Mouse (Mus musculus): ENCODE data around the gene Arpp19. TPM values are rescaled to one million over a fixed set of nuclear protein-coding genes. Genes with fewer than 3 reads are reported as not detected.

Gene Arpp19
- polyA plus RNA-seq, 1 experiment from 2014 or later = 265 TPM

GRCm38 (mm10) chr9:75071029-75071705, 33.8 kb downstream of the Arpp19 start:
- H3K4me1 ChIP-seq (replicated peaks) = peaks cover 6% of the 10 kb centered on the region
- H3K9me3 ChIP-seq (replicated peaks) = no peaks in the 10 kb centered on the region
- under 1% methylated on average over 91 of the region's 92 CpGs for WGBS
- peak overlapping the region; percentile 65 for H3K4me3 ChIP-seq
- no peaks in the 10 kb centered on the region for H3K36me3 ChIP-seq
- peak overlapping the region; percentile 81 for H3K9ac ChIP-seq
- no peaks in the 10 kb centered on the region; the same call in 1 of the 2 replicates for H3K27me3 ChIP-seq (replicated peaks)
- peak; percentile 94 for ATAC-seq (ENCODE audit: insufficient number of reproducible peaks, low FRiP score)
- H3K4me2 ChIP-seq = peak overlapping the region; percentile 83
- H3K27ac ChIP-seq (ENCODE audit: poor library complexity, severe bottlenecking) = peak overlapping the region; percentile 63

- peak overlapping the region; percentile 65 for H3K4me3 ChIP-seq
- no peak; the same call in 1 of the 2 replicates for ATAC-seq (ENCODE audit: insufficient number of reproducible peaks, low FRiP score)
- peaks cover 6% of the 10 kb centered on the region for H3K4me1 ChIP-seq (replicated peaks)
- peak overlapping the region; percentile 63 for H3K27ac ChIP-seq (ENCODE audit: poor library complexity, severe bottlenecking)
- under 1% methylated on average over 29 of the region's 29 CpGs for WGBS
- H3K4me2 ChIP-seq = peak overlapping the region; percentile 83
- H3K27me3 ChIP-seq (replicated peaks) = no peaks in the 10 kb centered on the region; the same call in 1 of the 2 replicates
- no peaks in the 10 kb centered on the region for H3K9me3 ChIP-seq (replicated peaks)
- no peaks in the 10 kb centered on the region for H3K36me3 ChIP-seq
- peak overlapping the region; percentile 81 for H3K9ac ChIP-seq
Measured at GRCm38 (mm10) chr9:75071706-75072192, 34.3 kb downstream of the Arpp19 start.

- no peak for ATAC-seq (ENCODE audit: insufficient number of reproducible peaks, low FRiP score)
- Histone ChIP-seq H3K27me3 (replicated peaks) (no peaks in the 10 kb centered on the region; the same call in 1 of the 2 replicates), H3K4me2 (peak overlapping the region; percentile 83), H3K36me3 (no peaks in the 10 kb centered on the region), H3K27ac (ENCODE audit: poor library complexity, severe bottlenecking) (no peak overlapping the region), H3K9me3 (replicated peaks) (no peaks in the 10 kb centered on the region), H3K4me1 (replicated peaks) (peaks cover 6% of the 10 kb centered on the region), H3K9ac (0 out of 2 replicates have a peak overlapping the region, but pooled peaks have one; percentile 81), H3K4me3 (peak overlapping the region; percentile 65)
- 26% methylated on average over 3 of the region's 3 CpGs for WGBS
Measured at GRCm38 (mm10) chr9:75072361-75072760, 34.9 kb downstream of the Arpp19 start.

- Histone ChIP-seq H3K36me3 (no peaks in the 10 kb centered on the region), H3K4me2 (no peak overlapping the region), H3K27ac (ENCODE audit: poor library complexity, severe bottlenecking) (no peak overlapping the region), H3K4me3 (no peak overlapping the region), H3K4me1 (replicated peaks) (peaks cover 5% of the 10 kb centered on the region; the same call in 1 of the 2 replicates), H3K9me3 (replicated peaks) (no peaks in the 10 kb centered on the region), H3K9ac (no peak overlapping the region), H3K27me3 (replicated peaks) (no peaks in the 10 kb centered on the region)
- ATAC-seq (ENCODE audit: insufficient number of reproducible peaks, low FRiP score) = no peak
Measured at GRCm38 (mm10) chr9:75077191-75077590, 39.8 kb downstream of the Arpp19 start.

- H3K9ac ChIP-seq = no peak overlapping the region
- H3K4me1 ChIP-seq (replicated peaks) = peaks cover 22% of the 10 kb centered on the region
- no peak for ATAC-seq (ENCODE audit: insufficient number of reproducible peaks, low FRiP score)
- H3K9me3 ChIP-seq (replicated peaks) = no peaks in the 10 kb centered on the region
- no peak overlapping the region for H3K4me2 ChIP-seq
- WGBS = 58% methylated on average over 5 of the region's 5 CpGs
- H3K27ac ChIP-seq (ENCODE audit: poor library complexity, severe bottlenecking) = no peak overlapping the region
- H3K4me3 ChIP-seq = no peak overlapping the region
- no peaks in the 10 kb centered on the region for H3K36me3 ChIP-seq
- H3K27me3 ChIP-seq (replicated peaks) = no peaks in the 10 kb centered on the region
Measured at GRCm38 (mm10) chr9:75085242-75085824, 47.9 kb downstream of the Arpp19 start.

GRCm38 (mm10) chr9:75087823-75088222, 50.4 kb downstream of the Arpp19 start:
- peak overlapping the region; percentile 20; the same call in 1 of the 2 replicates for H3K4me2 ChIP-seq
- H3K27me3 ChIP-seq (replicated peaks) = no peaks in the 10 kb centered on the region
- H3K27ac ChIP-seq (ENCODE audit: poor library complexity, severe bottlenecking) = peak overlapping the region; percentile 36
- H3K9me3 ChIP-seq (replicated peaks) = no peaks in the 10 kb centered on the region
- no peak overlapping the region for H3K4me3 ChIP-seq
- no peak for ATAC-seq (ENCODE audit: insufficient number of reproducible peaks, low FRiP score)
- H3K36me3 ChIP-seq = no peaks in the 10 kb centered on the region
- no peak overlapping the region for H3K9ac ChIP-seq
- peaks cover 22% of the 10 kb centered on the region for H3K4me1 ChIP-seq (replicated peaks)
- 61% methylated on average over 2 of the region's 2 CpGs for WGBS

GRCm38 (mm10) chr9:75089285-75089684, 51.9 kb downstream of the Arpp19 start:
- no peaks in the 10 kb centered on the region for H3K36me3 ChIP-seq
- no peak overlapping the region for H3K4me2 ChIP-seq
- no peaks in the 10 kb centered on the region for H3K9me3 ChIP-seq (replicated peaks)
- H3K9ac ChIP-seq = no peak overlapping the region
- H3K27ac ChIP-seq (ENCODE audit: poor library complexity, severe bottlenecking) = no peak overlapping the region
- H3K4me3 ChIP-seq = no peak overlapping the region
- 54% methylated on average over 3 of the region's 3 CpGs for WGBS
- no peak for ATAC-seq (ENCODE audit: insufficient number of reproducible peaks, low FRiP score)
- H3K4me1 ChIP-seq (replicated peaks) = peaks cover 22% of the 10 kb centered on the region
- no peaks in the 10 kb centered on the region for H3K27me3 ChIP-seq (replicated peaks)

GRCm38 (mm10) chr9:75092134-75092533, 54.7 kb downstream of the Arpp19 start:
- H3K27ac ChIP-seq (ENCODE audit: poor library complexity, severe bottlenecking) = no peak overlapping the region
- H3K36me3 ChIP-seq = no peaks in the 10 kb centered on the region
- peaks cover 7% of the 10 kb centered on the region for H3K4me1 ChIP-seq (replicated peaks)
- H3K9me3 ChIP-seq (replicated peaks) = no peaks in the 10 kb centered on the region
- no peak for ATAC-seq (ENCODE audit: insufficient number of reproducible peaks, low FRiP score)
- 73% methylated on average over 1 of the region's 1 CpGs for WGBS
- no peak overlapping the region for H3K9ac ChIP-seq
- no peak overlapping the region for H3K4me2 ChIP-seq
- no peaks in the 10 kb centered on the region for H3K27me3 ChIP-seq (replicated peaks)
- no peak overlapping the region for H3K4me3 ChIP-seq

- Histone ChIP-seq H3K4me2 (no peak overlapping the region), H3K36me3 (peaks cover 4% of the 10 kb centered on the region; the same call in 1 of the 2 replicates), H3K27ac (ENCODE audit: poor library complexity, severe bottlenecking) (no peak overlapping the region), H3K9ac (no peak overlapping the region), H3K9me3 (replicated peaks) (no peaks in the 10 kb centered on the region), H3K27me3 (replicated peaks) (no peaks in the 10 kb centered on the region), H3K4me3 (no peak overlapping the region), H3K4me1 (replicated peaks) (no peaks in the 10 kb centered on the region)
- ATAC-seq (ENCODE audit: insufficient number of reproducible peaks, low FRiP score) = no peak
- 78% methylated on average over 3 of the region's 3 CpGs for WGBS
Measured at GRCm38 (mm10) chr9:75094762-75095161, 57.3 kb downstream of the Arpp19 start.

- Histone ChIP-seq H3K4me2 (no peak overlapping the region), H3K4me1 (replicated peaks) (no peaks in the 10 kb centered on the region), H3K4me3 (no peak overlapping the region), H3K9ac (no peak overlapping the region), H3K27ac (ENCODE audit: poor library complexity, severe bottlenecking) (no peak overlapping the region), H3K36me3 (peaks cover 4% of the 10 kb centered on the region; the same call in 1 of the 2 replicates), H3K27me3 (replicated peaks) (no peaks in the 10 kb centered on the region), H3K9me3 (replicated peaks) (no peaks in the 10 kb centered on the region)
- WGBS = 93% methylated on average over 9 of the region's 9 CpGs
- no peak for ATAC-seq (ENCODE audit: insufficient number of reproducible peaks, low FRiP score)
Measured at GRCm38 (mm10) chr9:75098937-75099336, 61.5 kb downstream of the Arpp19 start.

GRCm38 (mm10) chr9:75100157-75100781, 62.9 kb downstream of the Arpp19 start:
- no peak overlapping the region for H3K4me2 ChIP-seq
- no peaks in the 10 kb centered on the region for H3K27me3 ChIP-seq (replicated peaks)
- WGBS = 92% methylated on average over 8 of the region's 8 CpGs
- no peaks in the 10 kb centered on the region for H3K9me3 ChIP-seq (replicated peaks)
- no peak for ATAC-seq (ENCODE audit: insufficient number of reproducible peaks, low FRiP score)
- no peaks in the 10 kb centered on the region for H3K4me1 ChIP-seq (replicated peaks)
- no peak overlapping the region for H3K4me3 ChIP-seq
- peaks cover 4% of the 10 kb centered on the region; the same call in 1 of the 2 replicates for H3K36me3 ChIP-seq
- H3K9ac ChIP-seq = no peak overlapping the region
- H3K27ac ChIP-seq (ENCODE audit: poor library complexity, severe bottlenecking) = no peak overlapping the region

All from heart, embryonic 12.5 days (tissue).